Mouse (Mus musculus) embryonic facial prominence, embryonic 15.5 days (tissue): Measurements from ENCODE around the gene Hnrnpd. TPM values are rescaled to one million over a fixed set of nuclear protein-coding genes. Genes with fewer than 3 reads are reported as not detected.

Experiments used
- ATAC-seq: fragments of 200-750 bp; cut with Nextera tagmentation; 2 replicates; pipeline ENCODE4 v1.8.0; 2017; ENCODE audit warnings: low read depth, moderate TSS enrichment; ENCODE audit not compliant: insufficient number of reproducible peaks, low FRiP score, low TSS enrichment
- H3K27ac ChIP-seq: fragments of 300-500 bp; sonication (generic); replicated peaks from 2 replicates; pipeline ENCODE4 v1.5.1; 2015; ENCODE audit warnings: mild to moderate bottlenecking, inconsistent platforms
- H3K27me3 ChIP-seq: fragments of 300-500 bp; sonication (generic); 2 replicates; pipeline ENCODE4 v1.6.1; 2015; ENCODE audit warnings: inconsistent platforms
- H3K36me3 ChIP-seq: fragments of 300-500 bp; sonication (generic); 2 replicates; pipeline ENCODE4 v1.6.1; 2015; ENCODE audit warnings: mild to moderate bottlenecking, inconsistent platforms
- H3K4me1 ChIP-seq: fragments of 300-500 bp; sonication (generic); 2 replicates; pipeline ENCODE4 v1.6.1; 2015; ENCODE audit warnings: inconsistent platforms
- H3K4me2 ChIP-seq: fragments of 300-500 bp; sonication (generic); replicated peaks from 2 replicates; pipeline ENCODE4 v1.6.1; 2015; ENCODE audit warnings: mild to moderate bottlenecking, inconsistent platforms
- H3K4me3 ChIP-seq: fragments of 300-500 bp; sonication (generic); replicated peaks from 2 replicates; pipeline ENCODE4 v1.5.1; 2015; ENCODE audit warnings: mild to moderate bottlenecking, inconsistent platforms
- H3K9ac ChIP-seq: fragments of 300-500 bp; sonication (generic); 2 replicates; pipeline ENCODE4 v1.6.1; 2015; ENCODE audit warnings: inconsistent platforms
- H3K9me3 ChIP-seq: fragments of 300-500 bp; sonication (generic); replicated peaks from 2 replicates; pipeline ENCODE4 v1.6.1; 2016; ENCODE audit warnings: inconsistent platforms
- WGBS: fragments of 180-500 bp; shearing (Covaris S2); methylation state at CpG from one replicate; pipeline ENCODE4 v1.1.7; 2015; 5-methylcytosine and 5-hydroxymethylcytosine counted together
- polyA plus RNA-seq: library from polyadenylated mRNA; unstranded; fragments of >200 nt; fragmentation: Nextera tagmentation; extraction: Ambion mirVana; gene quantifications from 2 replicates; pipeline ENCODE4 v1.2.1, GENCODE M21; 2015

Gene Hnrnpd
- polyA plus RNA-seq, 1 experiment from 2014 or later: 195 TPM

DNA sequence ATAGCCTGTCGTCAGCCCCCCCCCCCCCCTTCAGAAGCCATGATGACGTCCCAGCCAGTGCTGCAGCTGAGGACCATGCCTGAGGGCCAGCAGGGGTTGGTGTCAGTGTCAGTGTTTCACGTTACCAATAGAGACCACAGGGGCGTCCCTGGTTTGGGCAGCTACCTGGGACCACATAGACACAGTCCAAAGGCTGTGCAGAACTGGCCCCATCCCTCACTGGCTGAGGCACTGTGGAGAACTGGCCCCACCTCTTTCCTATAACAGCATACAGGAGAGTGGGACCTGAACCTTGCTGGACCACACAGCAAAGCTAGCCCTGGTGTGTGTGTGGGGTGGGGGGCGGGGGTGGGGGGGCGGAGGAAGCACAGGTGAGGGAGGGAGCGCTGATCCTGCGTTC, 21.8 kb upstream of the Hnrnpd start:
- H3K27ac ChIP-seq: no peak overlapping the region
- no peaks in the 10 kb centered on the region for H3K9me3 ChIP-seq
- H3K4me3 ChIP-seq: no peak overlapping the region
- H3K27me3 ChIP-seq: no peaks in the 10 kb centered on the region
- H3K4me2 ChIP-seq: no peak overlapping the region
- ATAC-seq: 0 out of 2 replicates have a peak, but pooled peaks have one; percentile 43
- no peaks in the 10 kb centered on the region for H3K36me3 ChIP-seq
- WGBS: 38% methylated on average over 8 of the region's 8 CpGs
- H3K4me1 ChIP-seq: no peaks in the 10 kb centered on the region
- H3K9ac ChIP-seq: no peak overlapping the region

DNA sequence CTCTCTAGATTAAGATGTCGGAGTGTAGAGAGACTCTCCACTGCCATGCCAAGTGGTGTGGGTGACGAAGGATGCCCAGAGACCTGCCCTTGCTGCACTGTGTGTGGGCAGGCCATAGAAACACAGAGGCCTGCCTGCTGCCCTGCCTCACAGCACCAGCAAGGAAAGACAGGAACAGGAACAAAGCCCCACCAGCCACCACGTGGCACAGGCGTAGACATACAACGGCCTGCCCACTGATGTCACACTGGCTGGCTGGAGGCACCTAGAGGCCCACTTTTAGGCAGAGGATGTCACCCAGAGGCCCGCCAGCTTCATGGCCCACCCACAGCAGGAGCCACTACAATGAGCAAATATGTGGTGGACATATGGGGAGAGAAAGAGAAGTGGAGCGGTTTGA, 21.3 kb upstream of the Hnrnpd start:
- WGBS: 81% methylated on average over 7 of the region's 7 CpGs
- no peak overlapping the region for H3K27ac ChIP-seq

GRCm38 (mm10) chr5:99994680-99995079, 15.9 kb upstream of the Hnrnpd start:
- WGBS: 85% methylated on average over 3 of the region's 3 CpGs
- no peaks in the 10 kb centered on the region for H3K27me3 ChIP-seq
- no peak overlapping the region for H3K27ac ChIP-seq
- no peak overlapping the region for H3K4me2 ChIP-seq
- H3K9ac ChIP-seq: no peak overlapping the region
- no peak for ATAC-seq
- H3K4me1 ChIP-seq: no peaks in the 10 kb centered on the region
- no peaks in the 10 kb centered on the region for H3K36me3 ChIP-seq
- no peaks in the 10 kb centered on the region for H3K9me3 ChIP-seq
- no peak overlapping the region for H3K4me3 ChIP-seq

More for the DNA sequence above, 21.3 kb upstream of the Hnrnpd start:
- Histone ChIP-seq H3K27me3 (no peaks in the 10 kb centered on the region), H3K4me2 (no peak overlapping the region), H3K4me1 (no peaks in the 10 kb centered on the region), H3K36me3 (no peaks in the 10 kb centered on the region), H3K4me3 (no peak overlapping the region), H3K9me3 (no peaks in the 10 kb centered on the region), H3K9ac (no peak overlapping the region)
- ATAC-seq: no peak

DNA sequence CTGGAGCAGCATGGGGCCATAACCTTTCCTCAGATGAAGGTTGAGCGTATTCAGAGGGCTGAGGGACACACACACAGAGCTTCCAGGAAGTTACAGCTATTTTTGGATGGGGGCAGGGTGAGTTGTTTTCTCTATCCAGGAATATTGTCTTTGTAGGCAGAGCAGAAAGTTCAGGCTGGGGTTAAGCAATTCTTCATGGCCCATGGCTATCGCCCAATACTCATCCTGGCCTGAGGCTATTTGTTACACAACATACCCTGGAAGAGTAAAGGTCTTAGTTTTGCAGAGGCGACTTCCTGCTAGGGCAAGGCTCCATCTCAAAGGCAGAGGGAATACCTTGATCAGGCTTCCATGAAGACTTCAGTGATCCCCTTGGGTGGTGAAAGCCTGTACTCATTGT, 15.4 kb upstream of the Hnrnpd start:
- Histone ChIP-seq H3K27ac (no peak overlapping the region), H3K27me3 (no peaks in the 10 kb centered on the region), H3K9me3 (no peaks in the 10 kb centered on the region), H3K4me3 (no peak overlapping the region), H3K9ac (no peak overlapping the region), H3K36me3 (no peaks in the 10 kb centered on the region), H3K4me1 (no peaks in the 10 kb centered on the region), H3K4me2 (no peak overlapping the region)
- 69% methylated on average over 3 of the region's 3 CpGs for WGBS
- no peak for ATAC-seq

- no peaks in the 10 kb centered on the region for H3K27me3 ChIP-seq
- H3K4me2 ChIP-seq: no peak overlapping the region
- no peak for ATAC-seq
- no peak overlapping the region for H3K9ac ChIP-seq
- no peak overlapping the region for H3K27ac ChIP-seq
- H3K36me3 ChIP-seq: no peaks in the 10 kb centered on the region
- no peaks in the 10 kb centered on the region for H3K9me3 ChIP-seq
- WGBS: 77% methylated on average over 9 of the region's 9 CpGs
- no peaks in the 10 kb centered on the region for H3K4me1 ChIP-seq
- no peak overlapping the region for H3K4me3 ChIP-seq
These were observed 4.8 kb upstream of the Hnrnpd start for GRCm38 (mm10) chr5:99983452-99984061.

- ATAC-seq: peak; percentile 63
- peaks cover 21% of the 10 kb centered on the region for H3K4me1 ChIP-seq
- under 1% methylated on average over 43 of the region's 50 CpGs for WGBS
- no peaks in the 10 kb centered on the region for H3K9me3 ChIP-seq
- peak overlapping the region; percentile 93 for H3K4me3 ChIP-seq
- H3K4me2 ChIP-seq: peak overlapping the region; percentile 61
- H3K9ac ChIP-seq: peak overlapping the region; percentile 96
- no peaks in the 10 kb centered on the region for H3K27me3 ChIP-seq
- H3K36me3 ChIP-seq: 0 out of 2 replicates have a peak, but pooled peaks cover 5% of the 10 kb centered on the region
- H3K27ac ChIP-seq: peak overlapping the region; percentile 99
These were observed 1.0 kb downstream of the Hnrnpd start for GRCm38 (mm10) chr5:99977516-99978301.

DNA sequence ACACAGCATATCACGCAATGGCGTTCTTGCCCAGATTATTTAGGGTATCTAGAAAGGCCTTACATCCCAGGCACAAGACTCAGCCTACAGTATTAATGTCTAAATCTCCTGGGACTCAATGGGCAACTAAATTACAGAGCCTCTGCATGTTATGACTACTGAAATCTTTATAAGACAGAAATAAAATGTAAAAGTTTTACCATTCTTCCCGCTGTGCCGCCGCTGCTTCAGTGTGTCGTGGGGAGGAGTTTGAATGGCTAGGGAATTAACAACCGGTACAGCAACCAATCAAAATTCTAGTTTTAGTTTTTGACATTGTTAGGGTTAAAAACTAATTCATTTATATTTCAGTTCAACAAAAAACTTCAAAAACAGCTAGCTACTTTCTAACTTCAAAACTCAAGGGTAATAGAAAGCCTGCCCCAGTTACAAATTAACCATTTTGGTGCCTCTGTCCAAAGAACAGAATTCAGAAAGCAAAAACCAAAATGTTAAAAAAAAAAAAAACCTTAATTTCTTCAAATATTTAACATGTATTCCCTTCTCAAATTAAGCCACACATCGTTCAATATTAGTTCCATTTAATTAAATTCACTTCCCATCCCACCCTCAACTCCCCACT, 2.3 kb downstream of the Hnrnpd start:
- peaks cover 21% of the 10 kb centered on the region for H3K4me1 ChIP-seq
- H3K4me2 ChIP-seq: peak overlapping the region; percentile 61
- H3K27me3 ChIP-seq: no peaks in the 10 kb centered on the region
- ATAC-seq: no peak
- H3K4me3 ChIP-seq: peak overlapping the region; percentile 93
- no peak overlapping the region for H3K27ac ChIP-seq
- H3K36me3 ChIP-seq: 0 out of 2 replicates have a peak, but pooled peaks cover 5% of the 10 kb centered on the region
- H3K9ac ChIP-seq: 0 out of 2 replicates have a peak overlapping the region, but pooled peaks have one; percentile 96
- 7% methylated on average over 8 of the region's 8 CpGs for WGBS
- H3K9me3 ChIP-seq: no peaks in the 10 kb centered on the region

DNA sequence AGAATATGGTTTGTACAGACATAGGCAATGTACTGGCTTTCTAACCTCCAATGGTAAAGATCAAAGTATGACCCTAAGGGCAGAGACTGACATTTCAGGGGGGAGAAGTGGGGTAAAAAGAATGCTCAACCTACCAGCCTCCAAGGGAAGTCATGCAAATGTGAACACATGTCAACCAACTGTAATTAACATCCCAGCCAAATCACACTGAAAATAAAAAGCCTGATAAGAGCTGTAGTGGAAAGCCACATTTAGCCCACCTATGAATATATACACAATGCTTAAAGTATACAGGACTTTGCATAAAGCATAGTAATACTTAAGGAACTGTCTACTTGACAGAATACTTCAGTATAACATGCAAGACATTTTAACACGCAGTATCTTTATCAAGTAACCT, 3.0 kb downstream of the Hnrnpd start:
- Histone ChIP-seq H3K9me3 (no peaks in the 10 kb centered on the region), H3K27me3 (no peaks in the 10 kb centered on the region), H3K4me3 (peak overlapping the region; percentile 19; the same call in 1 of the 2 replicates), H3K4me1 (peaks cover 21% of the 10 kb centered on the region), H3K4me2 (peak overlapping the region; percentile 31), H3K36me3 (peaks cover 6% of the 10 kb centered on the region; the same call in 1 of the 2 replicates), H3K27ac (no peak overlapping the region), H3K9ac (no peak overlapping the region)
- 49% methylated on average over 1 of the region's 1 CpGs for WGBS
- no peak for ATAC-seq

DNA sequence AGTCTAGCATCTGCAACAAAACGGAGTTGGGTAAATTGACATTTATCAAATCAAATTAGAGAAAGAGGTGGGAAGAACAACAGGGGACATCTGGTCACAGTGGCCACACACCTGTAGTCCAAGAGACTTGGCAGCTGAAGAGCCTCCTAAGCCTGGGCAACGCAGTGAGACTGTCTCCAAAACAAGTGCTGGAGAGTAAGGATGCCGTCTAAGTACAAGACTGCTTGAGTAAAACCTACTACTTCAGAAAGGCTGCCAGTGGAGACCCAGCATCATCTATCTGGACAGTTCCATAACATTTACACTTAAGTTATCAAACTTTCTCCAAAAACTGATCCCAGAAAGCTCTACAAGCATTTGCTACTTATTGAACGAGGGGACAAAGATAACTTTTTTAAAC, 3.7 kb downstream of the Hnrnpd start:
- 51% methylated on average over 4 of the region's 4 CpGs for WGBS
- H3K4me2 ChIP-seq: peak overlapping the region; percentile 31

GRCm38 (mm10) chr5:99973941-99974340, 4.8 kb downstream of the Hnrnpd start:
- 23% methylated on average over 2 of the region's 2 CpGs for WGBS
- Histone ChIP-seq H3K4me3 (no peak overlapping the region), H3K27ac (no peak overlapping the region)

More for the DNA sequence above, 3.7 kb downstream of the Hnrnpd start:
- Histone ChIP-seq H3K4me3 (0 out of 2 replicates have a peak overlapping the region, but pooled peaks have one; percentile 3), H3K4me1 (peaks cover 21% of the 10 kb centered on the region), H3K27ac (no peak overlapping the region), H3K36me3 (peaks cover 11% of the 10 kb centered on the region; the same call in 1 of the 2 replicates), H3K9me3 (no peaks in the 10 kb centered on the region), H3K9ac (no peak overlapping the region), H3K27me3 (no peaks in the 10 kb centered on the region)
- no peak for ATAC-seq

DNA sequence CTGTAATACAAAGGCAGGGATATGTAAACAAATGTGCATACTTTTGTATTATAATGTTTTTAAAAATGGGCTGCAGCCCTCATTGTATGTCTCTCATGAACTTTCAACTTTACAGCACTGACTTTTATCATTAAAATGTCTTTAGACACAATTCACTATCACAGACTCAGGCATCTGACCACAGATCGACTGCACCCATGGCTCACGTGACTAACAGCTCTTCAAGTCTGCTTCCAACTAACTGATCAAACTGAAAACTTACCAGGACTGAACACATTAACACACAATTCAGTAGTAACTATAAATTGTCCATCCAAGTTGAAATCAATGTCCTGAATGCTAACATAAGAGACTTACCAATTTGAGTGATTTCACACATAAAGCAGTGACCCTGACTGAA, 18.8 kb downstream of the Hnrnpd start:
- WGBS: 84% methylated on average over 2 of the region's 2 CpGs
- Histone ChIP-seq H3K9me3 (no peaks in the 10 kb centered on the region), H3K27ac (no peak overlapping the region), H3K27me3 (no peaks in the 10 kb centered on the region), H3K36me3 (peaks cover 46% of the 10 kb centered on the region), H3K4me1 (no peaks in the 10 kb centered on the region), H3K4me3 (no peak overlapping the region), H3K4me2 (no peak overlapping the region), H3K9ac (no peak overlapping the region)
- no peak for ATAC-seq

More at GRCm38 (mm10) chr5:99973941-99974340, 4.8 kb downstream of the Hnrnpd start:
- no peak overlapping the region for H3K9ac ChIP-seq
- peaks cover 11% of the 10 kb centered on the region; the same call in 1 of the 2 replicates for H3K36me3 ChIP-seq
- H3K4me1 ChIP-seq: peaks cover 21% of the 10 kb centered on the region
- no peak for ATAC-seq
- no peaks in the 10 kb centered on the region for H3K9me3 ChIP-seq
- no peaks in the 10 kb centered on the region for H3K27me3 ChIP-seq
- H3K4me2 ChIP-seq: 0 out of 2 replicates have a peak overlapping the region, but pooled peaks have one; percentile 21
